Comparison of ENCODE assay signal across 26 mouse cellular contexts in genomic region chr2:110082975-110083374, GRCm38 (mm10).
"Had no signal": no experiment of that assay in that cellular context is flagged by ENCODE, and none has a peak within 500 bp of the region (broad histone marks: within the 10 kb centered on the region; RNA-seq: fewer than 3 reads in every experiment).

No protein-coding gene starts in this region.

- ATAC-seq: forebrain, embryonic 15.5 days; forebrain, postnatal 0 days; inflammation-experienced regulatory T-cells, adult 6 months had no signal

- H3K4me2 ChIP-seq: forebrain, embryonic 15.5 days; heart, embryonic 11.5 days; heart, embryonic 13.5 days; heart, embryonic 15.5 days; hindbrain, embryonic 12.5 days; hindbrain, embryonic 15.5 days; kidney, embryonic 15.5 days; limb, embryonic 13.5 days; limb, embryonic 15.5 days had no signal

- H3K9ac ChIP-seq: forebrain, embryonic 15.5 days; forebrain, postnatal 0 days; heart, embryonic 13.5 days; heart, embryonic 15.5 days; hindbrain, embryonic 12.5 days; hindbrain, embryonic 15.5 days; kidney, embryonic 15.5 days; limb, embryonic 13.5 days; limb, embryonic 15.5 days had no signal

- H3K27ac ChIP-seq: forebrain, embryonic 15.5 days; heart, adult 2 months; heart, embryonic 13.5 days; heart, embryonic 15.5 days; hindbrain, embryonic 10.5 days; hindbrain, embryonic 12.5 days; hindbrain, embryonic 15.5 days; kidney, embryonic 15.5 days; kidney, postnatal 0 days; limb, embryonic 13.5 days; limb, embryonic 15.5 days had no signal

- H3K4me3 ChIP-seq: forebrain, embryonic 15.5 days; heart, adult 2 months; heart, embryonic 13.5 days; heart, embryonic 15.5 days; hindbrain, embryonic 10.5 days; hindbrain, embryonic 12.5 days; hindbrain, embryonic 15.5 days; kidney, embryonic 15.5 days; limb, embryonic 13.5 days; limb, embryonic 15.5 days had no signal

- H3K36me3 ChIP-seq: forebrain, embryonic 15.5 days; heart, embryonic 13.5 days; heart, embryonic 15.5 days; hindbrain, embryonic 10.5 days; hindbrain, embryonic 12.5 days; hindbrain, embryonic 15.5 days; kidney, embryonic 15.5 days; limb, embryonic 13.5 days; limb, embryonic 15.5 days had no signal

- H3K4me1 ChIP-seq: forebrain, embryonic 15.5 days; heart, embryonic 15.5 days; hindbrain, embryonic 10.5 days; hindbrain, embryonic 12.5 days; hindbrain, embryonic 15.5 days; kidney, embryonic 15.5 days had no signal

- DNase-seq: forebrain, postnatal 0 days; gastrocnemius, postnatal 14 days; gastrocnemius, postnatal 36 days; heart, adult 11 months; heart, adult 2 months; heart, postnatal 4 days; kidney, adult 11 months; kidney, adult 2 months; kidney, adult 9 months; kidney, postnatal 14 days; kidney, postnatal 36 days; layer of hippocampus, adult 9-11 months; layer of hippocampus, postnatal 36 days; left cerebral cortex, postnatal 4 days had no signal

- H3K27me3 ChIP-seq: forebrain, embryonic 15.5 days; heart, embryonic 13.5 days; heart, embryonic 15.5 days; hindbrain, embryonic 12.5 days; hindbrain, embryonic 15.5 days; kidney, embryonic 15.5 days; limb, embryonic 13.5 days; limb, embryonic 15.5 days had no signal

- H3K9me3 ChIP-seq: forebrain, embryonic 15.5 days; heart, embryonic 13.5 days; heart, embryonic 15.5 days; hindbrain, embryonic 10.5 days; hindbrain, embryonic 12.5 days; hindbrain, embryonic 15.5 days; kidney, embryonic 15.5 days; limb, embryonic 13.5 days; limb, embryonic 15.5 days had no signal
